Mouse (Mus musculus): ENCODE measurements around the gene Tspan9. TPM values are rescaled to one million over a fixed set of nuclear protein-coding genes. Genes with fewer than 3 reads are reported as not detected.

Gene Tspan9
- total and polyA plus RNA-seq, 2 experiments, result 23.2 to 40.0 TPM

- Histone ChIP-seq H3K4me1 (ENCODE audit: control insufficient read depth, insufficient read depth, low read length) (no peaks in the 10 kb centered on the region), H3K9ac (ENCODE audit: low read depth, low read length) (no peak overlapping the region), H3K27ac (replicated peaks; ENCODE audit: insufficient read depth, low read depth, low read length) (no peak overlapping the region), H3K4me3 (ENCODE audit: insufficient read depth, low read depth, low read length) (no peak overlapping the region), H3K79me2 (ENCODE audit: control insufficient read depth, insufficient read depth, low read length) (no peaks in the 10 kb centered on the region), H3K36me3 (ENCODE audit: control insufficient read depth, insufficient read depth, low read length) (no peaks in the 10 kb centered on the region; the same call in 1 of the 2 replicates), H3K27me3 (ENCODE audit: control insufficient read depth, insufficient read depth, low read length) (no peaks in the 10 kb centered on the region)
- DNase-seq (ENCODE audit: extremely low read depth, low read depth, low spot score), result peak; percentile 36
- WGBS, result 20% methylated on average over 7 of the region's 7 CpGs
- peak; percentile 98 for TF ChIP-seq CTCF (IDR thresholded peaks at IDR 0.05; ENCODE audit: low read depth, low read length)
- TF ChIP-seq POLR2A (IDR thresholded peaks at IDR 0.05; ENCODE audit: extremely low read depth, insufficient read depth, low read length), result no peak
These were observed 173.3 kb downstream of the Tspan9 start for GRCm38 (mm10) chr6:127970120-127970519.

DNA sequence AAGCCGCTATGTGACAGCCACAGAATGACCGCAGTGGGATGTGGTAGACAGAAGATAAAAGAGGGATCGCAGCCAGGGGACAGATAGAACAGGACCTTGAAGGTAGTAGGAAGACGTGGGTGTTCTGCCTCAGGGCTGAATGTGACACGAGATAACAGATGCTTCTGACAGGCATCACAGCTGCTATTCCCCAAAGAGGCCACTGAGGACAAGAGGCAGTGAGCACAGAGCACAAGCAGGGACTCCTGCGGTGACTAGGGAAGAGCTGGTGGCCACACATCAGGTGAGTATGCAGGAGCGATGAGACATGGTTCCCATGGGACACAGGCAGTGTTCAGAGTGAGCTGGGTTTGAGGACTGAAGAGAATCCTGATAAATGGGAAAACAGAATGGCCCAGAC is 173.7 kb downstream of the Tspan9 start:
- H3K36me3 ChIP-seq (ENCODE audit: control insufficient read depth, insufficient read depth, low read length), result no peaks in the 10 kb centered on the region; the same call in 1 of the 2 replicates
- H3K4me3 ChIP-seq (ENCODE audit: insufficient read depth, low read depth, low read length), result no peak overlapping the region
- H3K27me3 ChIP-seq (ENCODE audit: control insufficient read depth, insufficient read depth, low read length), result no peaks in the 10 kb centered on the region
- H3K79me2 ChIP-seq (ENCODE audit: control insufficient read depth, insufficient read depth, low read length), result no peaks in the 10 kb centered on the region
- WGBS, result 83% methylated on average over 7 of the region's 7 CpGs
- no peak for DNase-seq (ENCODE audit: extremely low read depth, low read depth, low spot score)
- H3K9ac ChIP-seq (ENCODE audit: low read depth, low read length), result no peak overlapping the region
- TF ChIP-seq CTCF (IDR thresholded peaks at IDR 0.05; ENCODE audit: low read depth, low read length) (no peak), POLR2A (IDR thresholded peaks at IDR 0.05; ENCODE audit: extremely low read depth, insufficient read depth, low read length) (no peak)
- no peak overlapping the region for H3K27ac ChIP-seq (replicated peaks; ENCODE audit: insufficient read depth, low read depth, low read length)
- no peaks in the 10 kb centered on the region for H3K4me1 ChIP-seq (ENCODE audit: control insufficient read depth, insufficient read depth, low read length)

DNA sequence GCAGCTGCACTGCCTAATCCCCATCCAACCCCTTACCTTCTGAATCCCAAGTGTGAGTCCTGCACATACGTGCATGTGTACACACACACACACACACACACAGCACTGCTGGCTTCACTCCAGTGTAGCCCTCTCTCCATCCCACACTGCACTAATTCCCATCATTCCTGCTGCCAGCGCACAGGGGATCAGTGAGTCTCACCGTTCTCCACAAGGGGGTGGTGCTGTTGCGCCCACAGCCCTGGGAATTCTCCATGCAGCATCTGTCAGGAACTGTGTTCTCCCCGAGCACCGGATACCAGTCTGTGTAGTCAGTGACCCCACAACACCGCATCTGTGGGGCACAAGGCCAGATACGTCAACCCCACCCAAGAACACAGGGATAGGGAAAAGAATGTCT is 177.9 kb downstream of the Tspan9 start:
- Histone ChIP-seq H3K27ac (replicated peaks; ENCODE audit: insufficient read depth, low read depth, low read length) (no peak overlapping the region), H3K4me3 (ENCODE audit: insufficient read depth, low read depth, low read length) (no peak overlapping the region), H3K79me2 (ENCODE audit: control insufficient read depth, insufficient read depth, low read length) (no peaks in the 10 kb centered on the region), H3K9ac (ENCODE audit: low read depth, low read length) (no peak overlapping the region), H3K4me1 (ENCODE audit: control insufficient read depth, insufficient read depth, low read length) (no peaks in the 10 kb centered on the region), H3K27me3 (ENCODE audit: control insufficient read depth, insufficient read depth, low read length) (no peaks in the 10 kb centered on the region), H3K36me3 (ENCODE audit: control insufficient read depth, insufficient read depth, low read length) (peaks cover 2% of the 10 kb centered on the region; the same call in 1 of the 2 replicates)
- TF ChIP-seq POLR2A (IDR thresholded peaks at IDR 0.05; ENCODE audit: extremely low read depth, insufficient read depth, low read length) (no peak), CTCF (IDR thresholded peaks at IDR 0.05; ENCODE audit: low read depth, low read length) (no peak)
- DNase-seq (ENCODE audit: extremely low read depth, low read depth, low spot score), result no peak
- WGBS, result 86% methylated on average over 8 of the region's 8 CpGs

DNA sequence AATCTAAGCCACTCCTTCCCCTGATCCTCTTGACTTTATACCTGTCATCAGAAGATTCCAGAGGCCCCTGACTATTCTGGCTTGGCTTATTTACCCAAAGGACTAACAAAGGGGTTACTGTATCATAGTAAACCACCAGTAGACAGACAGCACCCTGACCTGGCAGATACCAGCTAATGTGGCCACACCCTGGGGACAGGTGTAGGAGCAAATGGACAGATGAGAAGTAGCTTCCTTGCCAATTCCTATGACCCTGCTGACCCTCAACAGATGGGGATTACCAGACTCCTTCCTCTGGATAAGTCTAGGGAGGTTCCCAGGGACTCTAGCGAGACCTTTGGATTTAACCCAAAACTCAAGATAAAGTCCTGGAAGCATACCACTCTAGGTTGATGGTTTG is 183.2 kb downstream of the Tspan9 start:
- H3K4me1 ChIP-seq (ENCODE audit: control insufficient read depth, insufficient read depth, low read length), result no peaks in the 10 kb centered on the region
- TF ChIP-seq POLR2A (IDR thresholded peaks at IDR 0.05; ENCODE audit: extremely low read depth, insufficient read depth, low read length) (no peak), CTCF (IDR thresholded peaks at IDR 0.05; ENCODE audit: low read depth, low read length) (no peak)
- no peaks in the 10 kb centered on the region for H3K79me2 ChIP-seq (ENCODE audit: control insufficient read depth, insufficient read depth, low read length)
- 84% methylated on average over 1 of the region's 1 CpGs for WGBS
- no peak overlapping the region for H3K4me3 ChIP-seq (ENCODE audit: insufficient read depth, low read depth, low read length)
- H3K9ac ChIP-seq (ENCODE audit: low read depth, low read length), result no peak overlapping the region
- peaks cover 2% of the 10 kb centered on the region; the same call in 1 of the 2 replicates for H3K36me3 ChIP-seq (ENCODE audit: control insufficient read depth, insufficient read depth, low read length)
- H3K27ac ChIP-seq (replicated peaks; ENCODE audit: insufficient read depth, low read depth, low read length), result no peak overlapping the region
- no peak for DNase-seq (ENCODE audit: extremely low read depth, low read depth, low spot score)
- no peaks in the 10 kb centered on the region for H3K27me3 ChIP-seq (ENCODE audit: control insufficient read depth, insufficient read depth, low read length)

DNA sequence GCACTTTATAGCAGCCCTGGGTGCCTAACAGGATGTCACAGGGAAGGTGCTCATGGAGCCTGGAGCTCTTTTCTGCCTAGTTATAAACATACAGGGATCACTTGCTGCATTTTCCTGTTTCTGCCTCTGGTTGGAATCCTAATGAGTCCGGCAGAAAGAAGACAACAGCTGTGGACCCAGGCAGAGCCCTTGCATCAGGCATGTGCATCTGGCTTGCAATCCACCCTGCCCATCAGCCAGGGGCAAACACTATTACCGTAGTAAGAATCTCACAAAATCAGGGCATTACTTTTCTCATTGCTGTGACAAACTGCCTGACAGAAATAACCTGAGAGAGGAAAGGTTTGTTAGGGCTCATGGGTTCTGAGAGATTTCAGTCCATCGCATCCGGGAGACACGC is 187.2 kb downstream of the Tspan9 start:
- DNase-seq (ENCODE audit: extremely low read depth, low read depth, low spot score), result no peak

GRCm38 (mm10) chr6:127953071-127953470 is 190.3 kb downstream of the Tspan9 start:
- Histone ChIP-seq H3K27me3 (ENCODE audit: control insufficient read depth, insufficient read depth, low read length) (no peaks in the 10 kb centered on the region), H3K36me3 (ENCODE audit: control insufficient read depth, insufficient read depth, low read length) (no peaks in the 10 kb centered on the region), H3K79me2 (ENCODE audit: control insufficient read depth, insufficient read depth, low read length) (no peaks in the 10 kb centered on the region), H3K4me1 (ENCODE audit: control insufficient read depth, insufficient read depth, low read length) (no peaks in the 10 kb centered on the region), H3K4me3 (ENCODE audit: insufficient read depth, low read depth, low read length) (no peak overlapping the region), H3K27ac (replicated peaks; ENCODE audit: insufficient read depth, low read depth, low read length) (no peak overlapping the region), H3K9ac (ENCODE audit: low read depth, low read length) (no peak overlapping the region)
- WGBS, result 80% methylated on average over 4 of the region's 4 CpGs
- no peak for TF ChIP-seq CTCF (IDR thresholded peaks at IDR 0.05; ENCODE audit: low read depth, low read length)
- TF ChIP-seq POLR2A (IDR thresholded peaks at IDR 0.05; ENCODE audit: extremely low read depth, insufficient read depth, low read length), result no peak
- no peak for DNase-seq (ENCODE audit: extremely low read depth, low read depth, low spot score)

More for the DNA sequence above, 187.2 kb downstream of the Tspan9 start:
- TF ChIP-seq POLR2A (IDR thresholded peaks at IDR 0.05; ENCODE audit: extremely low read depth, insufficient read depth, low read length), result no peak
- no peak for TF ChIP-seq CTCF (IDR thresholded peaks at IDR 0.05; ENCODE audit: low read depth, low read length)
- WGBS, result 79% methylated on average over 5 of the region's 5 CpGs
- Histone ChIP-seq H3K4me3 (ENCODE audit: insufficient read depth, low read depth, low read length) (no peak overlapping the region), H3K36me3 (ENCODE audit: control insufficient read depth, insufficient read depth, low read length) (no peaks in the 10 kb centered on the region), H3K27me3 (ENCODE audit: control insufficient read depth, insufficient read depth, low read length) (no peaks in the 10 kb centered on the region), H3K79me2 (ENCODE audit: control insufficient read depth, insufficient read depth, low read length) (no peaks in the 10 kb centered on the region), H3K4me1 (ENCODE audit: control insufficient read depth, insufficient read depth, low read length) (no peaks in the 10 kb centered on the region), H3K9ac (ENCODE audit: low read depth, low read length) (no peak overlapping the region), H3K27ac (replicated peaks; ENCODE audit: insufficient read depth, low read depth, low read length) (no peak overlapping the region)
